Mouse (Mus musculus) myocyte (in vitro differentiated cells): ENCODE measurements around the gene Rnf145. TPM values are rescaled to one million over a fixed set of nuclear protein-coding genes. Genes with fewer than 3 reads are reported as not detected.

Source experiments
- H3K27me3 ChIP-seq: one replicate; pipeline ENCODE4 v1.6.1; 2011; ENCODE audit not compliant: control insufficient read depth, insufficient read depth, insufficient read length
- H3K36me3 ChIP-seq: one replicate; pipeline ENCODE4 v1.6.1; 2011; ENCODE audit not compliant: control insufficient read depth, insufficient read depth
- H3K4me2 ChIP-seq: one replicate; pipeline ENCODE4 v1.6.1; 2011; ENCODE audit warnings: low read depth, control low read depth
- H3K4me3 ChIP-seq: one replicate; pipeline ENCODE4 v1.5.1; 2011; ENCODE audit warnings: mild to moderate bottlenecking, control low read depth, moderate library complexity
- H3K79me2 ChIP-seq: one replicate; pipeline ENCODE4 v1.6.1; 2011; ENCODE audit not compliant: control insufficient read depth, insufficient read depth
- H3ac ChIP-seq: one replicate; pipeline ENCODE4 v1.6.1; 2011; ENCODE audit not compliant: control insufficient read depth, insufficient read length
- CEBPB ChIP-seq: IDR thresholded peaks from 2 replicates; pipeline ENCODE4 v1.6.1; 2011; ENCODE audit warnings: mild to moderate bottlenecking, moderate library complexity; ENCODE audit not compliant: poor library complexity, insufficient read depth, severe bottlenecking
- E2F4 ChIP-seq: IDR thresholded peaks from one replicate; pipeline ENCODE4 v1.6.1; 2011; ENCODE audit warnings: mild to moderate bottlenecking, control low read depth, moderate library complexity; ENCODE audit not compliant: insufficient read depth
- MAX ChIP-seq: IDR thresholded peaks from one replicate; pipeline ENCODE4 v1.6.1; 2011; ENCODE audit warnings: low read depth, mild to moderate bottlenecking, control low read depth
- MYOD1 ChIP-seq, 3 experiments: IDR thresholded peaks; one replicate each; pipeline ENCODE4 v1.6.1; 2011; ENCODE audit warnings: control low read depth in 2 of 3, low read depth in 2 of 3, mild to moderate bottlenecking in 2 of 3, moderate library complexity in 1 of 3; ENCODE audit not compliant: insufficient read length in 2 of 3, control insufficient read depth in 1 of 3
- MYOG ChIP-seq, 3 experiments: IDR thresholded peaks; one replicate each; pipeline ENCODE4 v1.6.1; 2011; ENCODE audit warnings: control low read depth in 2 of 3, low read depth in 2 of 3, mild to moderate bottlenecking in 2 of 3; ENCODE audit not compliant: insufficient read length in 2 of 3, control insufficient read depth in 1 of 3, insufficient read depth in 1 of 3
- POLR2A ChIP-seq: IDR thresholded peaks from one replicate; pipeline ENCODE4 v1.6.1; 2011; ENCODE audit warnings: low read depth, mild to moderate bottlenecking, control low read depth, moderate library complexity; ENCODE audit not compliant: insufficient read length
- POLR2AphosphoS2 ChIP-seq: IDR thresholded peaks from one replicate; pipeline ENCODE4 v1.6.1; 2011; ENCODE audit warnings: low read depth, control low read depth; ENCODE audit not compliant: insufficient read length
- REST ChIP-seq: IDR thresholded peaks from one replicate; pipeline ENCODE4 v1.6.1; 2011; ENCODE audit warnings: mild to moderate bottlenecking, control low read depth, moderate library complexity; ENCODE audit not compliant: insufficient read depth, insufficient read length
- SRF ChIP-seq: IDR thresholded peaks from one replicate; pipeline ENCODE4 v1.6.1; 2011; ENCODE audit warnings: low read depth; ENCODE audit not compliant: control insufficient read depth, insufficient read length
- TCF12 ChIP-seq: IDR thresholded peaks from one replicate; pipeline ENCODE4 v1.6.1; 2011; ENCODE audit warnings: mild to moderate bottlenecking, control low read depth; ENCODE audit not compliant: poor library complexity, insufficient read depth, severe bottlenecking
- TCF3 ChIP-seq: IDR thresholded peaks from one replicate; pipeline ENCODE4 v1.6.1; 2011; ENCODE audit warnings: low read depth, control low read depth; ENCODE audit not compliant: insufficient read length
- USF1 ChIP-seq: IDR thresholded peaks from one replicate; pipeline ENCODE4 v1.6.1; 2011; ENCODE audit warnings: low read depth, mild to moderate bottlenecking, control low read depth, moderate library complexity
- polyA plus RNA-seq: library from polyadenylated mRNA; unstranded; fragments of >200 nt; fragmentation: generic; extraction: Trizol; gene quantifications from one replicate; pipeline ENCODE4 v1.2.1, GENCODE M21; 2012; ENCODE audit warnings: missing spikeins

Gene Rnf145
- polyA plus RNA-seq, 1 experiment, result 63.6 TPM

- Histone ChIP-seq H3K79me2 (no peaks in the 10 kb centered on the region), H3K36me3 (no peaks in the 10 kb centered on the region), H3K4me3 (no peak overlapping the region), H3ac (no peak overlapping the region), H3K27me3 (no peaks in the 10 kb centered on the region), H3K4me2 (peak overlapping the region; percentile 62)
- TF ChIP-seq USF1 (no peak), CEBPB (0 out of 2 replicates have a peak, but pooled peaks have one; percentile 2), E2F4 (no peak), MYOG (IDR thresholded peaks at IDR 0.05; ENCODE audit: control insufficient read depth in 1 of 3, insufficient read depth in 1 of 3, insufficient read length in 2 of 3, low read depth in 2 of 3) (no peak)
These were observed 76.0 kb downstream of the Rnf145 start for GRCm38 (mm10) chr11:44594768-44595167.

GRCm38 (mm10) chr11:44606881-44607280 is 88.1 kb downstream of the Rnf145 start:
- Histone ChIP-seq H3K79me2 (no peaks in the 10 kb centered on the region), H3K36me3 (no peaks in the 10 kb centered on the region), H3K4me3 (no peak overlapping the region), H3K27me3 (no peaks in the 10 kb centered on the region), H3K4me2 (no peak overlapping the region), H3ac (no peak overlapping the region)
- TF ChIP-seq TCF3 (no peak), MAX (no peak), CEBPB (no peak), MYOD1 (IDR thresholded peaks at IDR 0.05; ENCODE audit: control insufficient read depth in 1 of 3, insufficient read length in 2 of 3, low read depth in 2 of 3) (no peak)

GRCm38 (mm10) chr11:44608646-44609045 is 89.9 kb downstream of the Rnf145 start:
- Histone ChIP-seq H3ac (no peak overlapping the region), H3K4me3 (no peak overlapping the region), H3K36me3 (no peaks in the 10 kb centered on the region), H3K79me2 (no peaks in the 10 kb centered on the region), H3K4me2 (no peak overlapping the region), H3K27me3 (no peaks in the 10 kb centered on the region)
- TF ChIP-seq POLR2AphosphoS2, result no peak
- no peak for TF ChIP-seq CEBPB
- TF ChIP-seq MAX, result no peak
- no peak for TF ChIP-seq MYOD1 (IDR thresholded peaks at IDR 0.05; ENCODE audit: control insufficient read depth in 1 of 3, insufficient read length in 2 of 3, low read depth in 2 of 3)
- TF ChIP-seq TCF3, result no peak
- TF ChIP-seq MYOG (IDR thresholded peaks at IDR 0.05; ENCODE audit: control insufficient read depth in 1 of 3, insufficient read depth in 1 of 3, insufficient read length in 2 of 3, low read depth in 2 of 3), result no peak
- TF ChIP-seq E2F4, result no peak
- TF ChIP-seq REST, result no peak
- TF ChIP-seq USF1, result no peak
- TF ChIP-seq POLR2A, result no peak
- TF ChIP-seq TCF12, result no peak
- TF ChIP-seq SRF, result no peak

- no peaks in the 10 kb centered on the region for H3K79me2 ChIP-seq
- no peaks in the 10 kb centered on the region for H3K27me3 ChIP-seq
- no peak overlapping the region for H3K4me3 ChIP-seq
- TF ChIP-seq USF1 (no peak), REST (no peak), POLR2A (no peak), E2F4 (no peak), TCF3 (no peak), CEBPB (no peak), POLR2AphosphoS2 (no peak), SRF (no peak), MYOD1 (IDR thresholded peaks at IDR 0.05; ENCODE audit: control insufficient read depth in 1 of 3, insufficient read length in 2 of 3, low read depth in 2 of 3) (no peak), TCF12 (no peak), MAX (no peak), MYOG (IDR thresholded peaks at IDR 0.05; ENCODE audit: control insufficient read depth in 1 of 3, insufficient read depth in 1 of 3, insufficient read length in 2 of 3, low read depth in 2 of 3) (no peak)
- no peak overlapping the region for H3ac ChIP-seq
- peak overlapping the region; percentile 91 for H3K4me2 ChIP-seq
- H3K36me3 ChIP-seq, result no peaks in the 10 kb centered on the region
These were observed 92.4 kb downstream of the Rnf145 start for GRCm38 (mm10) chr11:44610971-44611781.

- Histone ChIP-seq H3K79me2 (no peaks in the 10 kb centered on the region), H3K4me2 (no peak overlapping the region), H3K36me3 (no peaks in the 10 kb centered on the region), H3K4me3 (no peak overlapping the region), H3ac (no peak overlapping the region), H3K27me3 (no peaks in the 10 kb centered on the region)
- TF ChIP-seq TCF12, result no peak
- TF ChIP-seq POLR2AphosphoS2, result no peak
- TF ChIP-seq MYOD1 (IDR thresholded peaks at IDR 0.05; ENCODE audit: control insufficient read depth in 1 of 3, insufficient read length in 2 of 3, low read depth in 2 of 3), result no peak
- no peak for TF ChIP-seq CEBPB
- TF ChIP-seq POLR2A, result no peak
- no peak for TF ChIP-seq SRF
- TF ChIP-seq REST, result no peak
- TF ChIP-seq MYOG (IDR thresholded peaks at IDR 0.05; ENCODE audit: control insufficient read depth in 1 of 3, insufficient read depth in 1 of 3, insufficient read length in 2 of 3, low read depth in 2 of 3), result no peak
- no peak for TF ChIP-seq USF1
- no peak for TF ChIP-seq TCF3
- TF ChIP-seq E2F4, result no peak
- TF ChIP-seq MAX, result no peak
These were observed 93.4 kb downstream of the Rnf145 start for GRCm38 (mm10) chr11:44612156-44612555.
